Mouse (Mus musculus): Measurements from ENCODE around the gene Zfyve26. TPM values are rescaled to one million over a fixed set of nuclear protein-coding genes. Genes with fewer than 3 reads are reported as not detected.

Gene Zfyve26
- 16.1 and 18.0 TPM in 2 replicates for polyA plus RNA-seq (2014; fragmentation: Nextera tagmentation; extraction: Ambion mirVana)

DNA sequence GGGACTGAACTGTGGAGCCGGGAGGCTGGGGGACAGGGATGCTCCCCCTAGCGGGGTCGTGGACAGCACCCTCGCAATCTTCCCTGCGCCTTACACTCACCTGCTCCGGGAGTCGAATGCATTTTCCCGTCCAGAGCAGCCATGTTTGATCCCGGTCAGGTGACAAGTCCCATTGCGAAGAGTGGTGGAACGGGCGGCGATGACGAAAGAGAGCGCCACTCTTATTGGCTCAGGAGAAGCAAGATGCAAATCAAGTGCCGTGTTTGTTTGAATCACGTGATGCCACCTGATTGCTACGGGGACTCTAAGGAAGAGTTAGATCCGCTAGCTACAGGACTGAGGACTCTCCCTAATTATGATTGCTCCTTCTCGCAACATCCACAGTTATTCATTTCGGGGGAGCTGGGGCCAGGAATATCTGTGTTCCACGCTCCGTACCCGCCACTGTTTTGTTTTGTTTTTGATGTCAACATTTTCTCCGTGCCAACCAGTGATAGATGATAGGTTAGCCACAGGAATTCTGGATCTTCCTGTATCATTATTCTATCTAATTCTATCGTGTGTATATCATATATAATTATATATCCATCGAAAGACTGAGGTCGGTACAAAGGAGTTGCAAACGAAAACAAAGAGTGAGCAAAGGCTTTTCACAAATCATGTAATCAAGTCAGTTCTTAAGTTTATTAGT lies at the start of gene Zfyve26:
Gene Zfyve26, minus strand, starts transcription at position 179 of the 691 bp plus-strand sequence.
- Histone ChIP-seq H3K36me3 (ENCODE audit: control insufficient read depth, insufficient read depth, low read length) (no peaks in the 10 kb centered on the region), H3K9ac (ENCODE audit: low read length) (peak within 1 kb of the TSS; percentile 68), H3K4me1 (replicated peaks; ENCODE audit: control insufficient read depth, insufficient read depth, low read length) (no peaks in the 10 kb centered on the region), H3K27ac (ENCODE audit: low read depth, low read length) (no peak within 1 kb of the TSS; the same call in 1 of the 2 replicates), H3K9me3 (ENCODE audit: control insufficient read depth, low read length) (no peaks in the 10 kb centered on the region), H3K4me3 (ENCODE audit: low read depth, low read length) (peak within 1 kb of the TSS; percentile 56), H3K27me3 (ENCODE audit: control insufficient read depth, insufficient read depth, low read length) (no peaks in the 10 kb centered on the region), H3K4me2 (ENCODE audit: low read depth, low read length, severe bottlenecking) (peak within 1 kb of the TSS; percentile 56)
- under 1% methylated on average over 29 of the region's 29 CpGs for WGBS
- DNase-seq (ENCODE audit: low spot score) = peak; percentile 94
- ATAC-seq (replicated peaks; ENCODE audit: low FRiP score) = peak; percentile 98

DNA sequence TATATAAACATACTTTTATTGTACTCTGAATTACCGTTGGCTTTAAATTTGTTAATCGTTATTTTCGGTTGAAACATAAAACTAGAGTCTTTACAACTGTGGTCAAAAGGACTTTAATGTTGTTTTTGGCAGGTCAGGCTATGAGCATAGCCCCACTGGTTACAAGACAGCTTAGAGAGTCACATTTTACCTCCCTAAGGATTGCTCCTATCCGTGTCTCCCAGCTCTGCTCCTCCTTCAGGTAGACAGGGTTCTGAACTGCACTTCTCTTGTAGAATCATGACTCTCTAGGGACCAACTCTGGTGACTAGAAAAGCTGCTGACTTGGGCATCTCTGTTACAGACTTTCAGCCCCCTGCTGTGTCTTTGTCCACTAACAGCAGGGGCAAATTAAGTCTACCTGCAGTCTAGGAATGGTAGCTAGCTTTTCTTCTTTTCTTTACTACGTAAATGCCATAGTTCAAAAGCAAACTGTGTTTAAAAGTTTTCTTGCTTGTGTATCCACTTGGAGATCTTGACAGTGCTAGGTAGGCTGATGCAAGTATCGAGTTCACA lies 45.3 kb upstream of the Zfyve26 start:
- Histone ChIP-seq H3K4me1 (replicated peaks; ENCODE audit: control insufficient read depth, insufficient read depth, low read length) (no peaks in the 10 kb centered on the region), H3K4me2 (ENCODE audit: low read depth, low read length, severe bottlenecking) (no peak overlapping the region), H3K9ac (ENCODE audit: low read length) (no peak overlapping the region), H3K4me3 (ENCODE audit: low read depth, low read length) (no peak overlapping the region), H3K36me3 (ENCODE audit: control insufficient read depth, insufficient read depth, low read length) (no peaks in the 10 kb centered on the region), H3K27ac (ENCODE audit: low read depth, low read length) (no peak overlapping the region), H3K9me3 (ENCODE audit: control insufficient read depth, low read length) (no peaks in the 10 kb centered on the region), H3K27me3 (ENCODE audit: control insufficient read depth, insufficient read depth, low read length) (no peaks in the 10 kb centered on the region)
- DNase-seq (ENCODE audit: low spot score) (no peak), ATAC-seq (replicated peaks; ENCODE audit: low FRiP score) (no peak)
- 55% methylated on average over 6 of the region's 6 CpGs for WGBS

DNA sequence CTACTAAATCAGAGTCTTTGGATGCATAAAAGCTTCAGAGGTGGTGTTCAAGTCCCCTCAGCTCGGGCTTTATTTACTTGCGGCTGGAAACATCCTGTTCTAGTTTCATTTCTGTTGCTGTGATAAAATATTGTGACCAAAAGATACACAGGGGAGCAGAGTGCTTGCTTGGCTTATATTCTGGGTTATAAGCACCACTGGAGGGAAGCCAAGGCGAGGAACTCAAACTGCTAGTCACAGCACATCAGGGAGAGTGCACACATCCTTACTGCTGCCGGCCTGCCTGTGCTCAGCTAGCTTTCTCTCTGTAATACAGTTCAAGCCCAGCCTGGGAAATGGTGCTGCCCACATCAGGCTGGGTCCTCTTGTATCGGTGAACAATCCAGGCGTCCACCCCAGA lies 44.4 kb upstream of the Zfyve26 start:
- DNase-seq (ENCODE audit: low spot score) = no peak

DNA sequence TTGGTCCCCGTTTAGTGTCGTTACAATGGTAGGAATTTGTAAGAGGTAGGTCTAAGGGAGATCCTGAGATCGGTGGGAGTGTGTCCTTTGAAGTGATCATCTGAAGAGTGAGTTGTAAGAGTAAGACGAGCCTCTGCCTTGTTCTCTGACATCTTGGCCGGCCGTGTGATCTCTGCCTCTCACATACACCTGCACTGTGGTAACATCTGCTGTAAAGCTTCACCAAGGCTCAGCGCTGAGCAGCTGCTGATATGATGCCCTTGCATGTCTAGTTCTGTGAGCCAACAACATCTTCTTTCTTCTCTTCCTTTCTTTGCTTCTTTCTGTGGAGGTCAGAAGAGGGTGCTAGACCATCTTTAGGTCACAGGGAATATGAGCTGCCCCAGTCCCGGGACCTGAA lies 42.7 kb upstream of the Zfyve26 start:
- no peak overlapping the region for H3K27ac ChIP-seq (ENCODE audit: low read depth, low read length)
- H3K4me3 ChIP-seq (ENCODE audit: low read depth, low read length) = no peak overlapping the region
- H3K9ac ChIP-seq (ENCODE audit: low read length) = no peak overlapping the region
- DNase-seq (ENCODE audit: low spot score) (no peak), ATAC-seq (replicated peaks; ENCODE audit: low FRiP score) (no peak)
- no peaks in the 10 kb centered on the region for H3K27me3 ChIP-seq (ENCODE audit: control insufficient read depth, insufficient read depth, low read length)
- H3K9me3 ChIP-seq (ENCODE audit: control insufficient read depth, low read length) = peaks cover 4% of the 10 kb centered on the region; the same call in 1 of the 2 replicates
- H3K36me3 ChIP-seq (ENCODE audit: control insufficient read depth, insufficient read depth, low read length) = no peaks in the 10 kb centered on the region
- WGBS = 90% methylated on average over 8 of the region's 8 CpGs
- H3K4me2 ChIP-seq (ENCODE audit: low read depth, low read length, severe bottlenecking) = no peak overlapping the region
- no peaks in the 10 kb centered on the region for H3K4me1 ChIP-seq (replicated peaks; ENCODE audit: control insufficient read depth, insufficient read depth, low read length)

More for the DNA sequence above, 44.4 kb upstream of the Zfyve26 start:
- H3K36me3 ChIP-seq (ENCODE audit: control insufficient read depth, insufficient read depth, low read length) = no peaks in the 10 kb centered on the region
- no peak overlapping the region for H3K4me2 ChIP-seq (ENCODE audit: low read depth, low read length, severe bottlenecking)
- H3K27ac ChIP-seq (ENCODE audit: low read depth, low read length) = no peak overlapping the region
- WGBS = 81% methylated on average over 6 of the region's 6 CpGs
- H3K4me3 ChIP-seq (ENCODE audit: low read depth, low read length) = no peak overlapping the region
- no peaks in the 10 kb centered on the region for H3K4me1 ChIP-seq (replicated peaks; ENCODE audit: control insufficient read depth, insufficient read depth, low read length)
- no peak overlapping the region for H3K9ac ChIP-seq (ENCODE audit: low read length)
- ATAC-seq (replicated peaks; ENCODE audit: low FRiP score) = no peak
- H3K27me3 ChIP-seq (ENCODE audit: control insufficient read depth, insufficient read depth, low read length) = no peaks in the 10 kb centered on the region
- no peaks in the 10 kb centered on the region for H3K9me3 ChIP-seq (ENCODE audit: control insufficient read depth, low read length)

DNA sequence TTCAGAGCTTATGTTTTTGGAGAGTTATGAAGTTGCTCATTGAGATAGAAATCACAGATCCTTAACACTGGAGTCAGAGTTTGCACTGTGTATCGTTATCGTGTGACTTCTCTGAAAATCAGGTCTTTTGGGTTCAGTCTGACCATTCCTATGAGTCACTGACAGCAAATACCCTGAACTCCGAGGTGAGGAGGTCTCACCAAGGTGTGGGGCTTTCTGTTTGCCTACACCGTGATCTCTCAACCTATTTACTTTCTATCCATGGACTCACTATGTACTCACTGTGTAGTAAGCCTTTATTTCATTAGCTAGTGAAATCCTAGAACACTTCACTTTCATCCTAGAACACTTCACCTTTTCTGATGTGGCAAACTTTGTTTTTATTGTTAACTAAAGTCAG lies 35.6 kb upstream of the Zfyve26 start:
- DNase-seq (ENCODE audit: low spot score) = no peak
- Histone ChIP-seq H3K9me3 (ENCODE audit: control insufficient read depth, low read length) (peaks cover 4% of the 10 kb centered on the region; the same call in 1 of the 2 replicates), H3K9ac (ENCODE audit: low read length) (no peak overlapping the region), H3K36me3 (ENCODE audit: control insufficient read depth, insufficient read depth, low read length) (no peaks in the 10 kb centered on the region), H3K27ac (ENCODE audit: low read depth, low read length) (no peak overlapping the region), H3K27me3 (ENCODE audit: control insufficient read depth, insufficient read depth, low read length) (no peaks in the 10 kb centered on the region), H3K4me3 (ENCODE audit: low read depth, low read length) (no peak overlapping the region), H3K4me1 (replicated peaks; ENCODE audit: control insufficient read depth, insufficient read depth, low read length) (no peaks in the 10 kb centered on the region), H3K4me2 (ENCODE audit: low read depth, low read length, severe bottlenecking) (no peak overlapping the region)
- WGBS = 87% methylated on average over 4 of the region's 4 CpGs
- no peak for ATAC-seq (replicated peaks; ENCODE audit: low FRiP score)

DNA sequence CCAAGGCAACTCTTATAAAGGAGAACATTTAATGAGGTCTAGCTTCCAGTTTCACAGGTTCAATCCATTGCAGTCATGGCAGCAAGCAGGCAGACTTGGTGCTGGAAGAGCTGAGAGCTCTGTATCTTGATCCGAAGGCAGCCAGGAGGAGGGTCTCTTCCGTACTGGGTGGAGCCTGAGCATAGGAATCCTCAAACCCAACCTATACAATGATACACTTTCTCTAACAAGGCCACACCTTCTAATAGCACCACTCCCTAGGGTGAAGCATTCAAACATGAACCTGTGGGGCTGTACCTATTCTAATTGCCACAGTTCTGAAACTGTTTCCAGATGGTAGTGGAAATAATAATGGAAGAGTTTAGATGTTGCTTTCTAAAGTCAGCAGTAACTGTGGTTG lies 34.5 kb upstream of the Zfyve26 start:
- Histone ChIP-seq H3K4me3 (ENCODE audit: low read depth, low read length) (no peak overlapping the region), H3K27me3 (ENCODE audit: control insufficient read depth, insufficient read depth, low read length) (no peaks in the 10 kb centered on the region), H3K9me3 (ENCODE audit: control insufficient read depth, low read length) (peaks cover 4% of the 10 kb centered on the region; the same call in 1 of the 2 replicates), H3K4me2 (ENCODE audit: low read depth, low read length, severe bottlenecking) (no peak overlapping the region), H3K4me1 (replicated peaks; ENCODE audit: control insufficient read depth, insufficient read depth, low read length) (no peaks in the 10 kb centered on the region), H3K9ac (ENCODE audit: low read length) (no peak overlapping the region), H3K36me3 (ENCODE audit: control insufficient read depth, insufficient read depth, low read length) (no peaks in the 10 kb centered on the region), H3K27ac (ENCODE audit: low read depth, low read length) (no peak overlapping the region)
- WGBS = 83% methylated on average over 2 of the region's 2 CpGs
- ATAC-seq (replicated peaks; ENCODE audit: low FRiP score) (no peak), DNase-seq (ENCODE audit: low spot score) (no peak)

DNA sequence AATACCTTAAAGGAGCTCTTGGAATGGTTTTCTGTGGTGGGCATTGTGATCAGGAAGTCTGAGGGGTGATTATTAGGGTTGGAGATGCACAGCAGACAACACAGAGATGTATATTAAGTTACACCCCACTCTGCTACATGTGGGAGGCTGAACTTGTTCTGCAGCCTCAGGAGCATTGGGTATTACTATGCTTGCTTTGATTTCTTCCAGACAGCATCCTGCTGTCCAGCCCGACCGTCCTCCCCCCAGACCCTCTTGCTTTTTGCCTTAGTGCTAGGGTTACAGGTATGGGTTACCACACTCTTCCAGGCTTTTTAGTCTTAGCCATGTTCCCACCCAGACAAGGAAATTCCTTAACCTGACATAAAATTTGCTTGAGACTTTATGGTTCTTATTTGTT lies 31.8 kb upstream of the Zfyve26 start:
- no peaks in the 10 kb centered on the region for H3K27me3 ChIP-seq (ENCODE audit: control insufficient read depth, insufficient read depth, low read length)
- no peaks in the 10 kb centered on the region for H3K9me3 ChIP-seq (ENCODE audit: control insufficient read depth, low read length)
- ATAC-seq (replicated peaks; ENCODE audit: low FRiP score) (no peak), DNase-seq (ENCODE audit: low spot score) (no peak)
- 67% methylated on average over 2 of the region's 2 CpGs for WGBS
- no peaks in the 10 kb centered on the region for H3K4me1 ChIP-seq (replicated peaks; ENCODE audit: control insufficient read depth, insufficient read depth, low read length)
- H3K4me3 ChIP-seq (ENCODE audit: low read depth, low read length) = no peak overlapping the region
- H3K36me3 ChIP-seq (ENCODE audit: control insufficient read depth, insufficient read depth, low read length) = no peaks in the 10 kb centered on the region
- H3K4me2 ChIP-seq (ENCODE audit: low read depth, low read length, severe bottlenecking) = no peak overlapping the region
- H3K9ac ChIP-seq (ENCODE audit: low read length) = no peak overlapping the region
- H3K27ac ChIP-seq (ENCODE audit: low read depth, low read length) = no peak overlapping the region

DNA sequence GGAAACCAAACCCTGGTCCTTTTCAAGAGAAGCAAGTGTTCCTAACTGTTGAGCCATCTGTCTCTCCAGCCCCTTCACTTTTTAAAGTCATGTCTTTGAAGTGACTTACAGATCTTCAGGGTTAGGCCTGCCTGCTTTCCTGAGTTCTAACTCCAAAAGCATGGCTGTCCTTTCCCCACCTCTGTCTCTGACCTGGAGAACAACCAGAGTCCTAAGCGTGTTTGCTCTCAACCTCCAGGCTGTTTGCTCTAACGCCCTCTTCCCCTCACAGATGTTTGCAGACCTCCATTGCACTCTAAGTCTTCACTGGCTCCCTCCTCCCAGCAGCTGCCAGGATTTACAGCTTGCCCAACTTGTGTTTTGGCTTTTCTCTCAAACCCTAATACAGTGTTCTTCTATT lies 30.6 kb upstream of the Zfyve26 start:
- 65% methylated on average over 2 of the region's 2 CpGs for WGBS
- Histone ChIP-seq H3K27me3 (ENCODE audit: control insufficient read depth, insufficient read depth, low read length) (no peaks in the 10 kb centered on the region), H3K27ac (ENCODE audit: low read depth, low read length) (no peak overlapping the region), H3K4me2 (ENCODE audit: low read depth, low read length, severe bottlenecking) (no peak overlapping the region), H3K9me3 (ENCODE audit: control insufficient read depth, low read length) (no peaks in the 10 kb centered on the region), H3K4me3 (ENCODE audit: low read depth, low read length) (no peak overlapping the region), H3K4me1 (replicated peaks; ENCODE audit: control insufficient read depth, insufficient read depth, low read length) (no peaks in the 10 kb centered on the region), H3K36me3 (ENCODE audit: control insufficient read depth, insufficient read depth, low read length) (no peaks in the 10 kb centered on the region), H3K9ac (ENCODE audit: low read length) (no peak overlapping the region)
- ATAC-seq (replicated peaks; ENCODE audit: low FRiP score) (no peak), DNase-seq (ENCODE audit: low spot score) (no peak)

DNA sequence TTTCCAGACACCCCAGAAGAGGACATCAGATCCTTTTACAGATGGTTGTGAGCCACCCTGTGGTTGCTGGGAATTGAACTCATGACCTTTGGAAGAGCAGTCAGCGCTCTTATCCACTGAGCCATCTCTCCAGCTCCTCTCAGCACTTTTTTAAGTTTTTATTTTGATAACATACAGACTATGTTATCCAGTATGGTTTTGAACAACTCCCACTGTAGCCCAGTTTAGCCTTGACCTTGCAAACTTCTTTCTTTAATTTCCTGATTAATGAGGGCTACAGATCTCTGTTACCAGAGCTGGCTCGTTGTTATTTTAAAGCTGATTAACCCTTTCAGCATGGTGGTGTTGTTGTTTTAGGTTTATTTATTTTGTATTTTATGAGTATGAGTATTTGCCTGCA lies 30.1 kb upstream of the Zfyve26 start:
- no peak overlapping the region for H3K9ac ChIP-seq (ENCODE audit: low read length)
- no peaks in the 10 kb centered on the region for H3K4me1 ChIP-seq (replicated peaks; ENCODE audit: control insufficient read depth, insufficient read depth, low read length)
- H3K27ac ChIP-seq (ENCODE audit: low read depth, low read length) = no peak overlapping the region
- no peak overlapping the region for H3K4me2 ChIP-seq (ENCODE audit: low read depth, low read length, severe bottlenecking)
- 79% methylated on average over 2 of the region's 2 CpGs for WGBS
- no peaks in the 10 kb centered on the region for H3K27me3 ChIP-seq (ENCODE audit: control insufficient read depth, insufficient read depth, low read length)
- no peak overlapping the region for H3K4me3 ChIP-seq (ENCODE audit: low read depth, low read length)
- DNase-seq (ENCODE audit: low spot score) (no peak), ATAC-seq (replicated peaks; ENCODE audit: low FRiP score) (no peak)
- no peaks in the 10 kb centered on the region for H3K36me3 ChIP-seq (ENCODE audit: control insufficient read depth, insufficient read depth, low read length)
- H3K9me3 ChIP-seq (ENCODE audit: control insufficient read depth, low read length) = no peaks in the 10 kb centered on the region
